In genomic region chr6:108233070-108233469, GRCm38 (mm10) we compare ENCODE assay signal across 12 mouse cellular contexts. TPM values are rescaled to one million over a fixed set of nuclear protein-coding genes. Genes with fewer than 3 reads are reported as not detected.
DNase-seq lines count a peak whose midpoint lies in the region.
"Had no signal": no experiment of that assay in that cellular context is flagged by ENCODE, and none has a peak within 500 bp of the region (broad histone marks: within the 10 kb centered on the region; RNA-seq: fewer than 3 reads in every experiment).

No protein-coding gene starts in this region.

- H3K4me3 ChIP-seq in embryonic facial prominence, embryonic 10.5 days, result no peak overlapping the region
- no peak overlapping the region for H3K4me3 ChIP-seq in limb, embryonic 10.5 days
- H3K4me3 ChIP-seq: embryonic facial prominence, embryonic 12.5 days; midbrain, embryonic 15.5 days had no signal

- DNase-seq in ovary, adult 18-20 months (ENCODE audit: low spot score), result peak; percentile 71
- DNase-seq in ovary, postnatal 14 days (ENCODE audit: low spot score), result no peak
- DNase-seq in embryonic facial prominence, embryonic 10.5 days (ENCODE audit: low spot score), result peak; percentile 52
- DNase-seq in heart, postnatal 10 days, result peak; percentile 54 to 64
- no peak for DNase-seq in limb, embryonic 10.5 days (ENCODE audit: low spot score)
- no peak for DNase-seq in left cerebral cortex, postnatal 25 days (ENCODE audit: low spot score in 2 of 2)
- no peak for DNase-seq in c-Kit-positive CD71-positive TER-119-positive erythroid progenitor cells, embryonic 14.5 days (ENCODE audit: low spot score)
- DNase-seq in right cerebral cortex, postnatal 10 days (ENCODE audit: low spot score in 2 of 2), result no peak
- DNase-seq: retina, postnatal 1 day; thymus, postnatal 25 days had no signal

- no peaks in the 10 kb centered on the region for H3K27me3 ChIP-seq in embryonic facial prominence, embryonic 10.5 days (replicated peaks; ENCODE audit: low read depth, poor library complexity, severe bottlenecking)
- no peaks in the 10 kb centered on the region for H3K27me3 ChIP-seq in limb, embryonic 10.5 days (ENCODE audit: low read depth, poor library complexity, severe bottlenecking)
- H3K27me3 ChIP-seq: embryonic facial prominence, embryonic 12.5 days; midbrain, embryonic 15.5 days had no signal

- no peaks in the 10 kb centered on the region for H3K9me3 ChIP-seq in embryonic facial prominence, embryonic 10.5 days
- no peaks in the 10 kb centered on the region for H3K9me3 ChIP-seq in limb, embryonic 10.5 days (replicated peaks)
- H3K9me3 ChIP-seq: embryonic facial prominence, embryonic 12.5 days; midbrain, embryonic 15.5 days had no signal

- intact Hi-C loops in heart, postnatal 10 days (cut with DNase I), result loop anchor here (2.0 kb wide), 1 partner anchor 134 kb away; no protein-coding TSS in a partner anchor
- intact Hi-C loops in left cerebral cortex, postnatal 25 days (cut with DNase I), result no loop called here

- H3K4me1 ChIP-seq in embryonic facial prominence, embryonic 10.5 days, result peaks cover 77% of the 10 kb centered on the region
- peaks cover 68% of the 10 kb centered on the region for H3K4me1 ChIP-seq in limb, embryonic 10.5 days

- 44% methylated on average over 6 of the region's 6 CpGs for WGBS in embryonic facial prominence, embryonic 10.5 days
- 36% methylated on average over 6 of the region's 6 CpGs for whole genome bisulfite sequencing in limb, embryonic 10.5 days

- H3K36me3 ChIP-seq in embryonic facial prominence, embryonic 10.5 days (replicated peaks), result no peaks in the 10 kb centered on the region
- no peaks in the 10 kb centered on the region for H3K36me3 ChIP-seq in limb, embryonic 10.5 days
- H3K36me3 ChIP-seq: embryonic facial prominence, embryonic 12.5 days; midbrain, embryonic 15.5 days had no signal

- peak overlapping the region; percentile 45; the same call in 1 of the 2 replicates for H3K27ac ChIP-seq in embryonic facial prominence, embryonic 10.5 days (replicated peaks)
- H3K27ac ChIP-seq in limb, embryonic 10.5 days, result peak overlapping the region; percentile 53; the same call in 1 of the 2 replicates
- H3K27ac ChIP-seq: embryonic facial prominence, embryonic 12.5 days; midbrain, embryonic 15.5 days had no signal

RNA-seq across cellular contexts. Expression of gene Itpr1, which starts 20.2 kb away (rescaled TPM):
- polyA plus RNA-seq in embryonic facial prominence, embryonic 10.5 days (2016; fragmentation: Nextera tagmentation; extraction: Ambion mirVana), result 10.0 and 11.2 TPM in 2 replicates
- 10 to 100 TPM; 66.2 TPM for total RNA-seq in heart, postnatal 10 days (2021)
- polyA plus RNA-seq in limb, embryonic 10.5 days (2016; fragmentation: Nextera tagmentation; extraction: Ambion mirVana), result 8.2 and 9.8 TPM in 2 replicates
- total RNA-seq in left cerebral cortex, postnatal 25 days (2021), result 100 to 1,000 TPM; 335 to 379 TPM

RNA-seq across cellular contexts. Expression of gene Sumf1, which starts 47.7 kb away (rescaled TPM):
- polyA plus RNA-seq in embryonic facial prominence, embryonic 10.5 days (2016; fragmentation: Nextera tagmentation; extraction: Ambion mirVana), result 12.2 and 12.5 TPM in 2 replicates
- 10 to 100 TPM; 19.9 to 21.6 TPM for total RNA-seq in heart, postnatal 10 days (2021)
- polyA plus RNA-seq in limb, embryonic 10.5 days (2016; fragmentation: Nextera tagmentation; extraction: Ambion mirVana), result 12.9 and 14.2 TPM in 2 replicates
- total RNA-seq in left cerebral cortex, postnatal 25 days (2021), result 10 to 100 TPM; 21.3 to 22.2 TPM

Comparison
In these comparisons a context has a peak if more than half of its experiments do, and no peak if none do; other contexts are left out.
1. DNase-seq: peak in ovary, adult 18-20 months (single experiment), embryonic facial prominence, embryonic 10.5 days (single experiment) and heart, postnatal 10 days (2 of 2); none in ovary, postnatal 14 days (single experiment), limb, embryonic 10.5 days (single experiment), left cerebral cortex, postnatal 25 days (0 of 2), c-Kit-positive CD71-positive TER-119-positive erythroid progenitor cells, embryonic 14.5 days (single experiment) and right cerebral cortex, postnatal 10 days (0 of 2).
2. RNA of gene Itpr1, which starts 20.2 kb away (total RNA-seq): 335 to 379 TPM in left cerebral cortex, postnatal 25 days; 66.2 TPM in heart, postnatal 10 days; every median in the first group is over 4 times any median in the second.